Mouse (Mus musculus): ENCODE results near the gene Mab21l2. TPM values are rescaled to one million over a fixed set of nuclear protein-coding genes. Genes with fewer than 3 reads are reported as not detected.

Mab21l2 gene
- total and polyA plus RNA-seq, 3 experiments: 0.08 TPM; not detected in 2

DNA sequence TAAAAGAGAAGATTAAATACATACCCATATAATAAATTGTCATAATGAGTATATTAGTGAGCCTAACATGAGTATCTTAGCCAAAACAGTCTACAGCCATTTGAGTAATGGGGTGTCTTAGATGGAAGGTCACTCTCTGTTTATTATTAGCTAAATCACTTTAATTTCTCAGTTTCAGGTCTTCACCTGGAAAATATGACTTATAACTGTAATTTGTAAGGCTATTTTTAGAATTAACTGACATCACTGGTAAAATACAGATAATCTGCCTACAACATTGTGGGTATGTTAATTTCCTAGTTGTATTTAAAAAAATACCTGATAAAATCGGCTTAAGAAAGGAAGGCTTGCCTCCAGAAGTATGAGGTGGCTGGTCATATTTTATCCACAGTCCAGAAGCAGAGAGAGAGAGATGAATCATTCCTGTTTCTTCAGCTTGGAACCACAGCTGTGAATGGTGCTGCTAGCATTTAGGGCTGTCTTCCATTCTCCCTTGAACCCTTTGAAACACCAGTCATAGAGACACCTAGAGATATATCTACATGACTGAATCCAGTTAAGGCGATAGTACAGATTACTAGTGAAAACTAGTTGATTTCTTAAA is 29.8 kb downstream of the Mab21l2 start:
- no peak overlapping the region for H3K4me3 ChIP-seq (replicated peaks in 1 of 3; ENCODE audit: low read depth in 2 of 3, low read length in 2 of 3, poor library complexity in 1 of 3)
- peaks cover 5 to 27% of the 10 kb centered on the region in 2 experiments; a peak in 3 of 4 replicates for H3K4me1 ChIP-seq (ENCODE audit: control insufficient read depth in 1 of 2, insufficient read depth in 2 of 2)
- H3K9me3 ChIP-seq (replicated peaks; ENCODE audit: low read length): no peaks in the 10 kb centered on the region
- no peak overlapping the region for H3K9ac ChIP-seq (ENCODE audit: insufficient read depth, low read depth)
- dilution Hi-C loops (cut with MboI; ENCODE audit: extremely low pct_ligation_motif_present, extremely low pct_unique_long_range_greater_than_20kb, low sequenced_read_pairs): no loop called here
- H3K79me2 ChIP-seq (replicated peaks; ENCODE audit: control insufficient read depth, extremely low read depth, insufficient read depth, poor library complexity, severe bottlenecking): no peaks in the 10 kb centered on the region
- in situ Hi-C loops (cut with MboI; ENCODE audit: low pct_ligation_motif_present, low pct_unique_long_range_greater_than_20kb, low sequenced_read_pairs): no loop called here
- H3K4me2 ChIP-seq (ENCODE audit: insufficient read depth, low read depth, poor library complexity, severe bottlenecking): no peak overlapping the region
- peak; percentile 29 for DNase-seq (ENCODE audit: extremely low read depth)
- no peaks in the 10 kb centered on the region for H3K36me3 ChIP-seq (replicated peaks in 1 of 2; ENCODE audit: control insufficient read depth in 1 of 2, insufficient read depth in 1 of 2, low read length in 1 of 2)
- TF ChIP-seq CTCF (conservative IDR thresholded peaks at IDR 0.05 in 1 of 2, IDR thresholded peaks at IDR 0.05 in 1 of 2; ENCODE audit: low read depth in 2 of 2, low read length in 2 of 2) (no peak), JUND (conservative IDR thresholded peaks at IDR 0.05; ENCODE audit: low read depth, low read length) (peak; percentile 91), EP300 (IDR thresholded peaks at IDR 0.05; ENCODE audit: low read length) (peak; percentile 56; the same call in 1 of the 2 replicates), JUN (IDR thresholded peaks at IDR 0.05; ENCODE audit: insufficient read depth, low read depth, low read length) (peak; percentile 92), IRF4 (IDR thresholded peaks at IDR 0.05; ENCODE audit: low read depth, low read length) (0 out of 2 replicates have a peak, but pooled peaks have one; percentile 61), ZC3H11A (IDR thresholded peaks at IDR 0.05; ENCODE audit: low read depth, low read length) (no peak), MEF2A (IDR thresholded peaks at IDR 0.05; ENCODE audit: borderline replicate concordance, low read depth, low read length) (peak; percentile 83), GABPA (IDR thresholded peaks at IDR 0.05; ENCODE audit: insufficient replicate concordance, low read depth, low read length) (no peak), MYC (IDR thresholded peaks at IDR 0.05; ENCODE audit: low read depth, low read length) (no peak), ZNF384 (IDR thresholded peaks at IDR 0.05; ENCODE audit: low read depth, low read length) (0 out of 2 replicates have a peak, but pooled peaks have one; percentile 5), ETS1 (conservative IDR thresholded peaks at IDR 0.05; ENCODE audit: low read depth, low read length) (peak; percentile 39; the same call in 1 of the 2 replicates)
- no peak overlapping the region for H3K27ac ChIP-seq (ENCODE audit: insufficient read depth, low read depth)
- H3K27me3 ChIP-seq (replicated peaks): no peaks in the 10 kb centered on the region

DNA sequence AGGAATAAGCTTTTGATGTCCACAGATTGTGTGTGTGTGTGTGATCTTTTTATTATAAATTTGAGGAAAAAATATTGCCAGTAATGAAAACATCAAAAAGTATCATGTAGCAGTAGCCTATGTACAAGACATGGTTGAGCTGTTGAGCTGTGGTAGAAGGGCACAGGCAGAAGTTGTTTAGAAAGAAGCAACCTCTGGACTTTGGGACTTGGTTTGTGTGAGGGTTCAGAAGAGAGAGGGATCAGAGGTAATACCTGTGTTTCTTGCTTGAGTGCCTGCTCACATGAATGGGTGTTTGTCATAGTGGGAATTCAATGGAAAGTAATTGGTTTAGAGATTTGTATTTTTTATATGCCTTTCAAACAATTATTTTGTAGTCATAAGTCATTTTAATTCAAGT is 47.8 kb downstream of the Mab21l2 start:
- TF ChIP-seq IRF4 (IDR thresholded peaks at IDR 0.05; ENCODE audit: low read depth, low read length) (no peak), POLR2AphosphoS2 (IDR thresholded peaks at IDR 0.05; ENCODE audit: low read depth, low read length) (no peak), POLR2A (IDR thresholded peaks at IDR 0.05; ENCODE audit: low read depth, low read length) (no peak), MYC (IDR thresholded peaks at IDR 0.05; ENCODE audit: low read depth, low read length) (no peak), ZC3H11A (IDR thresholded peaks at IDR 0.05; ENCODE audit: low read depth, low read length) (no peak), MAFK (IDR thresholded peaks at IDR 0.05; ENCODE audit: insufficient replicate concordance, low read length) (no peak), E2F4 (IDR thresholded peaks at IDR 0.05; ENCODE audit: insufficient replicate concordance, low read depth, low read length) (no peak), ZKSCAN1 (IDR thresholded peaks at IDR 0.05; ENCODE audit: borderline replicate concordance, low read depth, low read length) (no peak), USF1 (IDR thresholded peaks at IDR 0.05; ENCODE audit: low read depth, low read length) (no peak), MXI1 (IDR thresholded peaks at IDR 0.05; ENCODE audit: low read depth, low read length) (no peak), MAZ (IDR thresholded peaks at IDR 0.05; ENCODE audit: low read depth, low read length) (no peak), MAX (IDR thresholded peaks at IDR 0.05; ENCODE audit: low read length) (no peak), BHLHE40 (IDR thresholded peaks at IDR 0.05; ENCODE audit: low read depth, low read length) (no peak), TCF12 (IDR thresholded peaks at IDR 0.05; ENCODE audit: low read depth, low read length) (no peak), CTCF (conservative IDR thresholded peaks at IDR 0.05 in 1 of 2, IDR thresholded peaks at IDR 0.05 in 1 of 2; ENCODE audit: low read depth in 2 of 2, low read length in 2 of 2) (no peak), KAT2A (IDR thresholded peaks at IDR 0.05; ENCODE audit: insufficient replicate concordance, low read length) (no peak), ZMIZ1 (IDR thresholded peaks at IDR 0.05; ENCODE audit: low read depth, low read length) (no peak), CHD1 (IDR thresholded peaks at IDR 0.05; ENCODE audit: low read depth, low read length) (no peak), USF2 (conservative IDR thresholded peaks at IDR 0.05; ENCODE audit: low read depth, low read length) (no peak)
- Histone ChIP-seq H3K4me1 (ENCODE audit: control insufficient read depth in 1 of 2, insufficient read depth in 2 of 2) (no peaks in the 10 kb centered on the region), H3K27ac (ENCODE audit: insufficient read depth, low read depth) (no peak overlapping the region), H3K9ac (ENCODE audit: insufficient read depth, low read depth) (no peak overlapping the region), H3K79me2 (replicated peaks; ENCODE audit: control insufficient read depth, extremely low read depth, insufficient read depth, poor library complexity, severe bottlenecking) (no peaks in the 10 kb centered on the region), H3K27me3 (replicated peaks) (no peaks in the 10 kb centered on the region), H3K9me3 (replicated peaks; ENCODE audit: low read length) (no peaks in the 10 kb centered on the region), H3K4me2 (ENCODE audit: insufficient read depth, low read depth, poor library complexity, severe bottlenecking) (no peak overlapping the region), H3K4me3 (replicated peaks in 1 of 3; ENCODE audit: low read depth in 2 of 3, low read length in 2 of 3, poor library complexity in 1 of 3) (no peak overlapping the region), H3K36me3 (replicated peaks in 1 of 2; ENCODE audit: control insufficient read depth in 1 of 2, insufficient read depth in 1 of 2, low read length in 1 of 2) (no peaks in the 10 kb centered on the region)
- no peak for DNase-seq (ENCODE audit: extremely low read depth)
- in situ Hi-C loops (cut with MboI; ENCODE audit: low pct_ligation_motif_present, low pct_unique_long_range_greater_than_20kb, low sequenced_read_pairs) (no loop called here), dilution Hi-C loops (cut with MboI; ENCODE audit: extremely low pct_ligation_motif_present, extremely low pct_unique_long_range_greater_than_20kb, low sequenced_read_pairs) (no loop called here)
